Mouse (Mus musculus) left cerebral cortex, adult 2 months (tissue): Measurements from ENCODE around the gene Ust. TPM values are rescaled to one million over a fixed set of nuclear protein-coding genes. Genes with fewer than 3 reads are reported as not detected.

Source experiments
- DNase-seq, 2 experiments: peaks; one replicate each; pipeline ENCODE4 v3.0.0; 2021 to 2022; ENCODE audit warnings: low spot score in 2 of 2, mixed read lengths in 1 of 2; ENCODE audit errors: extremely low spot score in 1 of 2
- H3K27ac ChIP-seq: fragments of 200-600 bp; 2 replicates; pipeline ENCODE4 v1.8.1; 2022
- H3K4me3 ChIP-seq: fragments of 200-600 bp; 2 replicates; pipeline ENCODE4 v1.8.1; 2022
- CTCF ChIP-seq: fragments of 200-600 bp; IDR thresholded peaks from 2 replicates; pipeline ENCODE4 v1.8.1; 2022; ENCODE audit warnings: antibody characterized with exemption, mild to moderate bottlenecking, moderate library complexity
- intact Hi-C: fragments of 180-260 bp; cut with DNase I; formaldehyde crosslinking; loops from one replicate; pipeline ENCODE4 v1.15.1; 2025
- total RNA-seq, 2 experiments: library from RNA; stranded (reverse); gene quantifications; 2 replicates each; pipeline ENCODE4 v1.2.3; 2021

Ust gene
- total RNA-seq, 2 experiments from 2014 or later, result 16.9 to 22.6 TPM

DNA sequence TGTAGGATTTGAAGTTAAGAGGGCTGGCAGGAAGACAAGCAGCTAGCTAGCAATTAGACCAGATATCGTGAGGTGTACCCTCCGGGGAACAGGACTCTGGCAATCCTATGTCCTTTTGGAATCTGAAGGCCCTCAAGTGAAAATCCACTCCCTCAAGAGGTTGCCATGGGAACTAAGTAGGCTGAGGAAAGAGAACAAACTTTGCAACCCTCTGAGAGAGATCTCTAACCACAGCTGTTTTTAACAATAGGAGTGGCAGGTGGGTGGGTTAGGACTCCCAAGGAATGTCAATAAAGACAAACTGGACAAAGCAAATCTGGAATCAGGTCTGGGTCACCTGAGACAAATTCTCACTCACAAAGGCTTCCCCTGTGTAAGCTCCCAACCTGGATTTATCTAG lies 221.4 kb downstream of the Ust start:
- no peak overlapping the region for H3K4me3 ChIP-seq
- intact Hi-C loops, result no loop called here
- no peak for TF ChIP-seq CTCF
- H3K27ac ChIP-seq, result no peak overlapping the region
- DNase-seq, result no peak

DNA sequence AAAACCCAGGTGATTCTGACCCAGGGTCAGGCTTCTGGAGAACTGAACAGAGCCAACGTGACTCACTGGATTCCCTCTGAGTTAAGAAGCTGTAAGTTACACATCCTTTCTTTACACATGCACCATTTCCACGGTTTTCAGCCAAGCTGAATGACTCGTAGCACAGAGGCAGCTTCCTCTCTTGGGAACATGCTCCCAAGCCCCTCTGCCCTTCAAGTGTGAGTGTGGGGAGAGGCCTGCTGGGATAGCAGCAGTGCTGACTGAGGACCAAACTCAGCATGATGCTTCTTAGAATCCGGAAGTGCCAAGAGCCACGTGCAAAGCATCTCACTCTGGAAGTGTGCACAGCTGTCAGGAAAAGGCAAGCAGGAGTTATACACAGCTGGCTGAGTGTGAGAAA lies 228.0 kb downstream of the Ust start:
- no peak for DNase-seq
- H3K4me3 ChIP-seq, result no peak overlapping the region
- no peak for TF ChIP-seq CTCF
- intact Hi-C loops, result no loop called here
- H3K27ac ChIP-seq, result no peak overlapping the region

DNA sequence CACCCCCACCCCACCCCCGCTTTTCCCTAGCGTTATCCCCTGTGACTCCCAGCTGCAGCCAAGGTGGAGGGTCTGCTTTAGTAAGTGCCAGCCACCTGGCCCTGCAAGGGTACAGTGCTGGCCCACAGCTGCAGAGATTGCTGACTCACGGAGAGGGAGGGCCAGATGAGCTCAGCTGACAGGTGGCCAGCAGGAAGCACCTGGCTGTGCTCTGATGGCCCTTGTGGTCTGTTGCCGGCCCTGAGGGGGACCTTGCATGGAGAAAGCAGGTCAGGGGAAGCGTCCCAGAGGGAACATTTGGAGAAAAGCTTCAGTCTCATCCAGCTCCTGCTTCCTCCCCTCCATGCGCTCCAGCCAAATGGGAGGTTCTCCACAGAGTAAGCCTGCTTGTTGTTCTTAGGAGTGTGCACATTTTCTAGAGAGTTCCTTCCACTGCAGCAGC lies 231.3 kb downstream of the Ust start:
- no peak for TF ChIP-seq CTCF
- Histone ChIP-seq H3K27ac (no peak overlapping the region), H3K4me3 (no peak overlapping the region)
- intact Hi-C loops, result no loop called here
- peak in 1 of 2 experiments; percentile 7 for DNase-seq

DNA sequence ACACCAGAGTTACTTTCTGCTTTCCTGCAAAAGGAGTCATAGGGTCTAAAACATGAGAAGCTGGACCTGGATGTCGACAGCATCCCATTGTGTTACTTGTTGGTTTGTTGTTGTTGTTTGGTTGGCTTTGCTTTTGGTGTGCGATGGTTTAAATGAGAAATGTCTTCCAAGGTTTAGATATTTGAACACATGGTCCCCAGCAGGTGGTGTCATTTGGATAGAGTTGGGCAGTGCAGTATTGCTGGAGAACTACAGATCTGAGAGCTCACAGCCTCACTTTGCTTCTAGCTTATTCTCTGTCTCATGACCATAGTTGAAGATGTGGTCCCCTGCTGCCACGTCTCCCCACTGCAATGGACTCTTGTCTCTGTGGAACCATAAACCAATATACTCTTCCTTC lies 234.6 kb downstream of the Ust start:
- TF ChIP-seq CTCF, result no peak
- intact Hi-C loops, result no loop called here
- DNase-seq, result no peak
- Histone ChIP-seq H3K27ac (no peak overlapping the region), H3K4me3 (no peak overlapping the region)

DNA sequence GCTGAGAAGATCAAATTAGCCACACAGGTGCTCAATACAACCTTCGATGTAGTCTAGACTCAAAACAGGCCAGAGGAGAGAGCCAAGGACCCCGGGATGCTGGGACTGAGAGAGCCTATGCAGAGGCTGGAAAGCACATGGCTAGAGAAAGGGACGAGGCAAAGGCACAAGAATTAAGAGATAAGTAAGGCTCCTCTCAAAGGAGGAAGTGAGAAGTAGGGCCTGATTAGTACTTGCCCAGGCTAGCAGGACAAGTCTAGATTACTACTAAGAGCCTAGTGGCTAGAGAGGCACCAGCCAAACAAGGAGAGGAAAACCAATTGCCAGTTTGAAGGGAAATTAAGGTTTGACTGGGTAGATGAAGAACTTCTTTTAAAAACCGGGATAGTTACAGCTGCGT lies 241.5 kb downstream of the Ust start:
- H3K27ac ChIP-seq, result no peak overlapping the region
- TF ChIP-seq CTCF, result no peak
- no peak overlapping the region for H3K4me3 ChIP-seq
- no peak for DNase-seq
- intact Hi-C loops, result no loop called here

DNA sequence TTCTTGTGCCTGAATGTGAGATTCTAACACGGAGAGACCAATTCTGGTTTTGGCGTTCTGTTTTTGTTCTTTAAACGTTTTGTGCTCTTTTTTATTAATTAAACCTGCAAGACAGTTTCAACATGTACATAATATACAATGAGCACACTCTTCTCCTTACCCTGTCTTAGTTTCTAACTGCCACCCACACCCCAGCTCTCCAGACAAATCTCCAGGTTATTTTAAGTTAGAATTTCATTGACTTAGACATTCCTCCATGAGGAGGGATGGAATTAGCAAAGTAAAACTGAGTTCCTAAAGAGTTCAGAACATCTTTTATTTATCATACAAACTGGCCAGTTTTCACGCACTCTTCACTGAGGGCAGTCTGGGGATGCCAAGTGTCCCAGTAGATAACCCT lies 248.9 kb downstream of the Ust start:
- intact Hi-C loops, result no loop called here
- no peak for TF ChIP-seq CTCF
- no peak for DNase-seq
- H3K4me3 ChIP-seq, result no peak overlapping the region
- no peak overlapping the region for H3K27ac ChIP-seq

DNA sequence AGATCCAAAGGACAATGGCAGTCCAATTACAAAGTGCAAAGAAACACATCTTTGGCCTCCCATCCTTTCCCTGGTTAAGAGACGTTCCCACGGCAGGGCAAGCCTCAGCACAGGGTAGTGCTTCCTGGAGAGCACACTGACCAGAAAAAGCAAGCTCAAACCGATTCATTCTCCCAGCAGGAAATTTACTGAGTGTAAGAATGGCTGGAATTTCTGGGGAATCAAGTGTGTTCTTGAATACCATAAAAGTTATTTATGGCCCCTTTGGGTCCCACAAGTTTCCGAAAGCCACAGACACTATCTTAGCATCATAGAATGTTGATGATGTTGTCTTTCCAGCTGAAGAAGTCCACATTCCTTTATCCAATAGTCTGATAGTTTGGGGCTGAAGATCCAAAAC lies 258.9 kb downstream of the Ust start:
- no peak for TF ChIP-seq CTCF
- H3K27ac ChIP-seq, result no peak overlapping the region
- no peak overlapping the region for H3K4me3 ChIP-seq
- DNase-seq, result no peak
- intact Hi-C loops, result no loop called here

DNA sequence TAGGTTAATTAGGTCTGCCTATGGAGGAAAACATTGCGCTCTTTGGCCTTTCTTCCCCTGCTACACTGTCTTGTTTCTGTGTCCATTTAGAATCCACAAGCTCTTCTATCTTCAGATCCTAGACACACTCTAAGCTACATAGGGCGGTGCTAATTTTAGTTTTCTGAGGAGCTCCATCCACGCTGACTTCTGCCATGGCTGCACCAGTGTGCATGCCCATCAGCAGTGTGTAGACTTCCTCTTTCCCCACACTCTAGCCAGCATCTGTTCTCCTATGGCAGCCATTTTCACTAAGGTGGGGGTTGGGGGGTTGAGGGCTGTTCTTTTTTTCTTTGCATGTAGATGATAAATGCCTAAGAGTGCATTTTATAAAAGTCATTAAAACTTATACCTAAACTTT lies 268.6 kb downstream of the Ust start:
- DNase-seq, result no peak
- no peak overlapping the region for H3K27ac ChIP-seq
- intact Hi-C loops, result no loop called here
- no peak for TF ChIP-seq CTCF
- H3K4me3 ChIP-seq, result no peak overlapping the region

DNA sequence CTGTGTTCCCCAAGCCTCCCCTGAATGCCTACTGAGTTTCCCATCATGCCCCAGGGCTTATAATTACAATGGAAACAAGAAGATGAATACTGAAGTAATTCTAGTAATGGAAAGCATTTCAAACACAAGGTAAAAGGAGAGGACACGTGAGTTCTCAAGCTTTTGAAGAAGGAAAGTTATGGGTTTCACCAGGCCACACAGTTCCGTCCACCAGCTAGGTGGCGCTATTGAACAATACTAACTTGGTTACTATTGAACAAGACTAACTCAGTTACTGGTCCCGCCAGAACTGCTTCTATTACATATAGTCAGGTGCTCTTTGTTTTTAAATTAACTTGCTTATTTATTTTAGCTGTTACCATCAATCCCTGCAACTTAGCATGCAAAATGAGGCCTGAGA lies 276.3 kb downstream of the Ust start:
- intact Hi-C loops, result loop anchor here (2.0 to 10.0 kb wide), 3 partner anchors 275 to 472 kb away; partner anchors contain the start of gene Ust
- peak; percentile 74 for TF ChIP-seq CTCF
- no peak overlapping the region for H3K27ac ChIP-seq

DNA sequence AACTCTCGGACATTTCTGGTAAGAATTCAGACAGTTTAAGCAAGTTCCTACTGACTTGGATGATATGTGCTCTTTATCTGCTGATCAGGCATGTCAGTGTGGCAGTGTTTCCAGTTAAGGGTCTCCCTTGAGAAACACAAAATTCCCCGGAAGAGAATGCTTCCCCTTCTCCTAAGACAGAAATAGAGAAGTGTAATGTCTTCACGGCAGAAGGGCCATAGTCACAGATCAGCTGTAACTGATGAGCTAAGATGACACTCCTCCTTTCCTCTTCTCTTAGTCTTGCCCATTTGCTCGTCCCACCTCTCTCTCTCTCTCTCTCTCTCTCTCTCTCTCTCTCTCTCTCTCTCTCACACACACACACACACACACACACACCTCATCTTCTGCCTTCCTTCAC lies 277.9 kb downstream of the Ust start:
- intact Hi-C loops, result loop anchor here (1.0 to 10.0 kb wide), 4 partner anchors 277 to 444 kb away; partner anchors contain the start of gene Ust
- no peak for TF ChIP-seq CTCF
- no peak overlapping the region for H3K27ac ChIP-seq

More for the DNA sequence above, 276.3 kb downstream of the Ust start:
- no peak overlapping the region for H3K4me3 ChIP-seq
- peak; percentile 57 to 68 for DNase-seq

DNA sequence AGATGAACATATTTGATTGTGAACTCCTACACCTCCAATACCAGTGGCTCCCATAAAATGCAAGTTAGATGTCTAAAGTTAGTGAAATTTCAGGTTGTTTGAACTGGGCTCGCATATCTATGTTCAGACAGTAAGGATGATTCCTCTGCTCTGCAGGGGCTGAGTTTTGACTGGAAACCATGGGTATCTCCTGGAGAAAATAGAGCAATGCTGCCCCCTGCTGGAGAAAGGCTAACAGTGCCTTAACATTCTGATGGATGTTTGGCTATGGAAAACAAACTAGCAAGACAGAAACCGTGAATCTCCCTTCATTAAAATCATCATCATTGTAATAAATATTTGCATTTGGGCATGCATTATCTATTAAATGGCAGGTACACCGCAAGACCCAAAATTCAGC lies 278.4 kb downstream of the Ust start:
- Histone ChIP-seq H3K27ac (no peak overlapping the region), H3K4me3 (no peak overlapping the region)
- intact Hi-C loops, result loop anchor here (1.0 to 10.0 kb wide), 4 partner anchors 277 to 445 kb away; partner anchors contain the start of gene Ust
- DNase-seq, result peak; percentile 79 to 82
- TF ChIP-seq CTCF, result peak; percentile 95

More for the DNA sequence above, 277.9 kb downstream of the Ust start:
- no peak for DNase-seq
- no peak overlapping the region for H3K4me3 ChIP-seq

DNA sequence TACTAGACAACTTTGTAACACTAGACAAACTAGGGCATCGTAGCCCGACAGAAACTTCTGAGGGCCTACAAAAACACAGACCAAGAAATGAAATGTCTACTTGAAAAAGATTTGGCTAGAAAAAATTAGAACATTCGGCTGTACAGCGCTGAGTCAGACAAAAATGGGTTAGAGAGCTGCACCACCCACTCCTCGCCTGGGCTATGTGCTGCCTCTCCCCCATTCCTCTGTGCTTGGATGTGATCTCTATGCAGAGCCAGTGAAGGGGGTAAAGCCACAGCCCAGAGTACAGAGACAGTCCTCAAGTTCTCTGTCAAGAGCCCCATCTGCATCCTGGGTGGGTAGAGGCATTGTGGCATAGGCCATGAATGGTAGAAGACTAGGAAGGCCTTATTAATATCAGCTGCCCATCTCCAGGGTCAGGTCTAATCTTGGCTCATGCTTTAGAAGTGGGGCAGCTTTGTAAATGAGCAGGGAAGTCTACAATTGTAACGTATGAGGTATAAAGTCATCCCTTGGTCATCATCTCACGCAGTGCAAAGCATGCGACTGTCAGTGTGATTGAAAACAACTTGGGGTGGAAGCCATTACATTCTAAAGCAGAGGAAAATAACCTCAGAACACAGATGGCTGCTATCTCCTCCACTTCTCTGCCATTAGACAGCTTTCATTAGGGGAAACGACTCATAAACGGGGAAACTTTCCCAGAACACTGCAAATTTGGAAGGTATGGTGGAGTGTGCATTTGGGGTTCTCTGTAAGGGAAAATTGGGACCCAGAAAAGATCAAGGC lies 281.6 kb downstream of the Ust start:
- intact Hi-C loops, result loop anchor here (2.0 to 5.0 kb wide), 2 partner anchors 38 to 280 kb away; partner anchors contain the start of gene Tab2
- peak; percentile 51 to 59 for DNase-seq
- no peak for TF ChIP-seq CTCF
- Histone ChIP-seq H3K27ac (no peak overlapping the region; the same call in 1 of the 2 replicates), H3K4me3 (no peak overlapping the region)
